Mouse (Mus musculus) stomach, embryonic 15.5 days (tissue): ENCODE measurements at regions not wholly inside any gene's neighbourhood (a gene's known extent, or its start where the extent isn't known, plus 50 kb on each side); places are given as distances from the start of the nearest gene placed in this dataset.

ENCODE experiments used
- ATAC-seq: fragments of 200-750 bp; cut with Nextera tagmentation; 2 replicates; pipeline ENCODE4 v1.8.0; 2017; ENCODE audit warnings: low read depth, moderate number of reproducible peaks, moderate TSS enrichment; ENCODE audit not compliant: insufficient read depth, low FRiP score
- H3K27ac ChIP-seq: fragments of 300-500 bp; sonication (generic); 2 replicates; pipeline ENCODE4 v1.5.1; 2015; ENCODE audit warnings: mild to moderate bottlenecking, inconsistent platforms
- H3K27me3 ChIP-seq: fragments of 300-500 bp; sonication (generic); replicated peaks from 2 replicates; pipeline ENCODE4 v1.6.1; 2015; ENCODE audit warnings: inconsistent platforms
- H3K36me3 ChIP-seq: fragments of 300-500 bp; sonication (generic); 2 replicates; pipeline ENCODE4 v1.6.1; 2015; ENCODE audit warnings: inconsistent platforms
- H3K4me1 ChIP-seq: fragments of 300-500 bp; sonication (generic); 2 replicates; pipeline ENCODE4 v1.6.1; 2015; ENCODE audit warnings: inconsistent platforms
- H3K4me2 ChIP-seq: fragments of 300-500 bp; sonication (generic); 2 replicates; pipeline ENCODE4 v1.6.1; 2015; ENCODE audit warnings: mild to moderate bottlenecking, inconsistent platforms
- H3K4me3 ChIP-seq: fragments of 300-500 bp; sonication (generic); replicated peaks from 2 replicates; pipeline ENCODE4 v1.5.1; 2015; ENCODE audit warnings: inconsistent platforms
- H3K9ac ChIP-seq: fragments of 300-500 bp; sonication (generic); 2 replicates; pipeline ENCODE4 v1.6.1; 2015; ENCODE audit warnings: inconsistent platforms
- H3K9me3 ChIP-seq: fragments of 300-500 bp; sonication (generic); 2 replicates; pipeline ENCODE4 v1.6.1; 2016; ENCODE audit warnings: inconsistent platforms
- WGBS: fragments of 180-500 bp; shearing (Covaris S2); methylation state at CpG from one replicate; pipeline ENCODE4 v1.1.7; 2015; 5-methylcytosine and 5-hydroxymethylcytosine counted together

DNA sequence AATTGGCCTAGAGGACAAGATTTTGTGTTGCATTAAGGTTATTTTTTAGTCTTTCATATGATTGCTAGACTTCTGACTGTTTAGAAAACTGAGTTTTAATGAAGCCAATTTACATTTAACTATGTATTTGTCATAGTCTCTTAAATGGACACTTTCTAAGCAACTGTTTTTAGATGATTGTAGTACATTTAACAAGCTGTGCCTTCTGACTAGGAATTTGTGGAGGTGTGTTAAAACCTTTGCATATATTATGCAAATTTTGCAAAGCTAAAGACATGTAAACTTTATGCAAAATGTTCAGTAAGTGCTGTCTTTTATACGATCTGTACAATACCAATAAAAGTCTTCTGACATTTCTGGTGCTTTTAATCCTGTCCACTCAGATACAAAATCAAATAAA is 171.9 kb downstream of the 4930544G11Rik start:
- H3K27ac ChIP-seq, result no peak overlapping the region
- WGBS, result 66% methylated on average over 1 of the region's 1 CpGs
- no peak overlapping the region for H3K4me3 ChIP-seq
- no peaks in the 10 kb centered on the region for H3K36me3 ChIP-seq
- no peaks in the 10 kb centered on the region for H3K27me3 ChIP-seq
- H3K9ac ChIP-seq, result no peak overlapping the region
- ATAC-seq, result no peak
- no peaks in the 10 kb centered on the region for H3K9me3 ChIP-seq
- H3K4me1 ChIP-seq, result no peaks in the 10 kb centered on the region
- H3K4me2 ChIP-seq, result no peak overlapping the region

- ATAC-seq, result no peak
- no peaks in the 10 kb centered on the region for H3K9me3 ChIP-seq
- no peaks in the 10 kb centered on the region for H3K4me1 ChIP-seq
- H3K36me3 ChIP-seq, result no peaks in the 10 kb centered on the region
- H3K9ac ChIP-seq, result no peak overlapping the region
- WGBS, result 83% methylated on average over 3 of the region's 3 CpGs
- H3K4me3 ChIP-seq, result no peak overlapping the region
- H3K27me3 ChIP-seq, result no peaks in the 10 kb centered on the region
- H3K27ac ChIP-seq, result no peak overlapping the region
- H3K4me2 ChIP-seq, result no peak overlapping the region
Measured at GRCm38 (mm10) chr6:66151786-66152185, 199.4 kb downstream of the 4930544G11Rik start.

- no peaks in the 10 kb centered on the region for H3K36me3 ChIP-seq
- no peak overlapping the region for H3K27ac ChIP-seq
- H3K27me3 ChIP-seq, result no peaks in the 10 kb centered on the region
- no peaks in the 10 kb centered on the region for H3K9me3 ChIP-seq
- ATAC-seq, result no peak
- no peak overlapping the region for H3K9ac ChIP-seq
- WGBS, result 90% methylated on average over 2 of the region's 2 CpGs
- H3K4me1 ChIP-seq, result no peaks in the 10 kb centered on the region
- H3K4me2 ChIP-seq, result no peak overlapping the region
- H3K4me3 ChIP-seq, result no peak overlapping the region
Measured at GRCm38 (mm10) chr6:66154831-66155230, 202.4 kb downstream of the 4930544G11Rik start.

GRCm38 (mm10) chr6:66160805-66161204 is 208.4 kb downstream of the 4930544G11Rik start:
- no peak for ATAC-seq
- H3K4me3 ChIP-seq, result no peak overlapping the region
- no peaks in the 10 kb centered on the region for H3K4me1 ChIP-seq
- no peak overlapping the region for H3K9ac ChIP-seq
- H3K27me3 ChIP-seq, result no peaks in the 10 kb centered on the region
- 39% methylated on average over 2 of the region's 2 CpGs for WGBS
- H3K9me3 ChIP-seq, result no peaks in the 10 kb centered on the region
- H3K36me3 ChIP-seq, result no peaks in the 10 kb centered on the region
- H3K27ac ChIP-seq, result no peak overlapping the region
- H3K4me2 ChIP-seq, result no peak overlapping the region

DNA sequence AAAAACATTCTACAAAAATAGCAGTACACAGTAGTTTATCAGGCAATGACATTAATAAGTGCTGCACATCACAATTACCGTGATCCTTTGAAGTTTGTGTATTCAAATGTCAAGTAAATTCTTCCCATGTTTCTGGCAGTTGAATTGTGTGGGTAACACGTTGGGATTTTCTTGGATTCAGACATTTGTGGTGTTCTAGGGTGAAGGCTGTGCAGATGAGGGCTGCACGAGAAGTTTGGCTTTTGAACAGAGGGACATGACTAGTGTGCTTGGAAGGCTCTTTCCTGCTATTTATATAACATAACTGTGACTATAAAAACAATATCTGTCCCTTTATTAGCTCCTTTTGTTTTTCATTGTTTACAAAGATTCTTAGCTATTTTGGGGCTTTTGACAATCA is 216.5 kb downstream of the 4930544G11Rik start:
- 46% methylated on average over 3 of the region's 3 CpGs for WGBS
- Histone ChIP-seq H3K9me3 (no peaks in the 10 kb centered on the region), H3K4me3 (no peak overlapping the region), H3K36me3 (no peaks in the 10 kb centered on the region), H3K27ac (no peak overlapping the region), H3K27me3 (no peaks in the 10 kb centered on the region), H3K9ac (no peak overlapping the region), H3K4me2 (no peak overlapping the region), H3K4me1 (no peaks in the 10 kb centered on the region)
- ATAC-seq, result no peak

DNA sequence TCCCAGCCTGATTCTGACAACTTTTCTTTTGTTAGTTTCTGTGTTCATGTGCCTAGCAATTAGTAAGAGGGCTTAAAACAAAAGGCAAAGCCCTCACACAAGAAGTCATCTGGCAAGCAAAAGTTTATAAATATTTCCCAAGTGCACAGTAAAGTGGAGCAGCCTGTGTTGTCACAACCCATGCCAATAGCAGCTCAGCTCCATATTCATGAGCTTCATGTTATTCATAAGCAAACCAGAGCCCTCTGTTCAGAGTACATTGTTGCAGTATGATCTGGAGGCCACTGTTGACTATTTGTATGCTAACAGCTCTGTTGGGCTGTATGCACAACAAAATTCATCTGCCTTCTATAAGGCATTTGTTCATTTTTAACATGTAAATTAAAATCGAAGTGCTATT is 245.6 kb downstream of the 4930544G11Rik start:
- H3K36me3 ChIP-seq, result no peaks in the 10 kb centered on the region
- no peaks in the 10 kb centered on the region for H3K27me3 ChIP-seq
- H3K9me3 ChIP-seq, result no peaks in the 10 kb centered on the region
- no peak overlapping the region for H3K4me2 ChIP-seq
- no peak overlapping the region for H3K27ac ChIP-seq
- H3K4me3 ChIP-seq, result no peak overlapping the region
- no peak for ATAC-seq
- WGBS, result 66% methylated on average over 1 of the region's 1 CpGs
- H3K9ac ChIP-seq, result no peak overlapping the region
- H3K4me1 ChIP-seq, result no peaks in the 10 kb centered on the region

DNA sequence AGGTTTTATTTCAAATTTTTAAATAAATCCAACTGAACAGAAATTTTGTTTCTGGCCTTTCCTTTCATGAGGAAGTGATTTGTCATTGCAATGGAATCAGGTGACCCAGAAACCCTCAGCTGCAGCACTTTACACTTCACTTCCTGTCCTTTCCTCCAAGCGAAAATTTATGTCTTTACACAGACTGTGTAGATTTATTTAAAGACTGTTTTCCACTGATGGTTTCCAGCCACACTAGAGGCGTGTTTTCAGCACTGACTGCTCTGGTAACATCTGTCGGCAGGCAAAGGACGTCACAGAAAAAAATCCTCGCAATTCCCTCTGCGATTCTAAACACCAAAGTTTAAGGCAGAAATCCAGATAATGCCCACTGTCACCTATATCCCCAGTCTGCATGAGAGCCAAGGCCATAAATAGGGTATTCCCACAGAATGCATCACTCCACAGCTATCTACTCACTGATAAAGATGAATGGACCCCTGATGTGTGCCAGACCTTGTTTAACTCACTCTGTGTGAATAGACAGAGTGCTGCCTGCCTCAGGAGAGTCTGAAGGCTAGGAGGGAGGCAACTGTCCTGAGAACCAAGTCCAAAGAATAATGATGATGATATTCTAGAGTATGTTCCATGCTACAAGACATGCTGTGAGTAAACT is 247.9 kb downstream of the 4930544G11Rik start:
- peak overlapping the region; percentile 54; the same call in 1 of the 2 replicates for H3K27ac ChIP-seq
- H3K4me1 ChIP-seq, result no peaks in the 10 kb centered on the region
- no peaks in the 10 kb centered on the region for H3K9me3 ChIP-seq
- H3K36me3 ChIP-seq, result no peaks in the 10 kb centered on the region
- H3K4me3 ChIP-seq, result no peak overlapping the region
- 26% methylated on average over 6 of the region's 6 CpGs for WGBS
- H3K9ac ChIP-seq, result no peak overlapping the region
- H3K4me2 ChIP-seq, result peak overlapping the region; percentile 10; the same call in 1 of the 2 replicates
- no peaks in the 10 kb centered on the region for H3K27me3 ChIP-seq
- ATAC-seq, result peak; percentile 75; the same call in 1 of the 2 replicates

- 62% methylated on average over 5 of the region's 5 CpGs for WGBS
- Histone ChIP-seq H3K27me3 (no peaks in the 10 kb centered on the region; the same call in 1 of the 2 replicates), H3K36me3 (no peaks in the 10 kb centered on the region), H3K4me1 (no peaks in the 10 kb centered on the region), H3K4me2 (no peak overlapping the region), H3K9me3 (no peaks in the 10 kb centered on the region), H3K4me3 (no peak overlapping the region), H3K9ac (no peak overlapping the region), H3K27ac (no peak overlapping the region)
- ATAC-seq, result no peak
Measured at GRCm38 (mm10) chr6:66206197-66206925, 254.0 kb downstream of the 4930544G11Rik start.

GRCm38 (mm10) chr6:66217543-66217942 is 265.1 kb downstream of the 4930544G11Rik start:
- Histone ChIP-seq H3K27me3 (no peaks in the 10 kb centered on the region), H3K4me1 (no peaks in the 10 kb centered on the region), H3K9me3 (no peaks in the 10 kb centered on the region), H3K4me3 (no peak overlapping the region), H3K9ac (no peak overlapping the region), H3K36me3 (no peaks in the 10 kb centered on the region), H3K27ac (no peak overlapping the region), H3K4me2 (no peak overlapping the region)
- WGBS, result 60% methylated on average over 2 of the region's 2 CpGs
- no peak for ATAC-seq

- Histone ChIP-seq H3K9me3 (no peaks in the 10 kb centered on the region), H3K27me3 (no peaks in the 10 kb centered on the region), H3K9ac (no peak overlapping the region), H3K4me2 (no peak overlapping the region), H3K27ac (no peak overlapping the region), H3K36me3 (no peaks in the 10 kb centered on the region), H3K4me3 (no peak overlapping the region), H3K4me1 (no peaks in the 10 kb centered on the region)
- no peak for ATAC-seq
- 61% methylated on average over 4 of the region's 4 CpGs for WGBS
Measured at GRCm38 (mm10) chr6:66224164-66224903, 271.9 kb downstream of the 4930544G11Rik start.

- Histone ChIP-seq H3K9ac (no peak overlapping the region), H3K27ac (no peak overlapping the region), H3K36me3 (no peaks in the 10 kb centered on the region), H3K9me3 (no peaks in the 10 kb centered on the region), H3K4me2 (no peak overlapping the region), H3K27me3 (no peaks in the 10 kb centered on the region), H3K4me1 (no peaks in the 10 kb centered on the region), H3K4me3 (no peak overlapping the region)
- 73% methylated on average over 2 of the region's 2 CpGs for WGBS
- ATAC-seq, result no peak
Measured at GRCm38 (mm10) chr6:66236368-66236767, 284.0 kb downstream of the 4930544G11Rik start.

- whole genome bisulfite sequencing, result 75% methylated on average over 4 of the region's 4 CpGs
- Histone ChIP-seq H3K27ac (no peak overlapping the region), H3K27me3 (no peaks in the 10 kb centered on the region), H3K4me1 (no peaks in the 10 kb centered on the region), H3K9ac (no peak overlapping the region), H3K9me3 (no peaks in the 10 kb centered on the region), H3K4me3 (no peak overlapping the region), H3K36me3 (no peaks in the 10 kb centered on the region), H3K4me2 (no peak overlapping the region)
- ATAC-seq, result no peak
Measured at GRCm38 (mm10) chr6:66255378-66255777, 279.8 kb upstream of the Mad2l1 start.
